Mouse (Mus musculus) liver (tissue): ENCODE measurements around the gene Mus81.
"Not testable (repeated sequence)": the region's sequence is repeated elsewhere in the genome, so short reads cannot be mapped to it uniquely, and the experiment has no call there.

Experiments
- DNase-seq: peaks from one replicate; pipeline ENCODE4 v3.0.0-alpha.2; 2020; ENCODE audit warnings: mixed read lengths

Mus81 gene

DNA sequence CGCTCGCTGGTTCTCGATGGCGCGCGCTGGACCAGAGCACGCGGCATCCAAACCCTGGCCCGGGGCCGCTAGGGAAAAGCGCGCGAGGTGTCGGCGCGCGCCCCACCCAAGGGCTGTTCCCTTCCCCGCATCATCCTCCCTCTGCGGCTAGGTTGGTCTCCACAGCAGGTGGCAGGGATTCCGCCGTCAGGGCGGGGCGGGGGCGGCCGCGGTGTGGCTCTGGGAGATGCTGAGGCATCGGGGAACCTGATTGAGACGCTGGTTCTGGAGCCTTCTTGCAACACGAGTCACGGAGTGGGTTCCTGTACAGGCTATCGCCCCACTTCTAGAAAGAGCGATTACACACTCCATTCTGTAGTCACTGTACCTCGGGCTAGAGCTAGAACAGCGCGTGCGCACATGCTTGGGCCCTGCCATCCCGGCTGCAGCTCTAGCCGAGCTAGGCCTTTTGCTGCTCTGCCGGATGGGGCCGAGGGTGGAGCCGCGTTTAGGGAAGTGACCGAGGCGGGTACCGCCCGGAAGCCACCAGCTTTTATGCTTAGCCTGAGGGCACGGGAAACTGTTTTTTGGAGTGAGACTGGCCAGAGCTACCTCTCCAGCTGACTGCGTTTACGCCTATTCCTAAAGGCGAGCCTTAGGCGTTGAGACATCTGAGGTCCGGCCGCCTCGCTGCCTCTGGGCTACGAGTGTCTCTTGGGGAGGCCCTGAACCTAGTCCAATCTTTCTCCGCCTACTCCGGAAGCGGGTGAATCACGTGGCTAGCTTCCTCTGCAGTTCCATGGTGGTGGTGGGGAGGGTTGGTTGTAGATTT, 2.9 kb upstream of the Mus81 start:
- DNase-seq: peak; percentile 84

GRCm38 (mm10) chr19:5490313-5490897, 2.2 kb upstream of the Mus81 start, which contains the start of gene Cfl1:
Gene Cfl1, plus strand, starts transcription at chr19:5490455.
- peak; percentile 96 for DNase-seq

DNA sequence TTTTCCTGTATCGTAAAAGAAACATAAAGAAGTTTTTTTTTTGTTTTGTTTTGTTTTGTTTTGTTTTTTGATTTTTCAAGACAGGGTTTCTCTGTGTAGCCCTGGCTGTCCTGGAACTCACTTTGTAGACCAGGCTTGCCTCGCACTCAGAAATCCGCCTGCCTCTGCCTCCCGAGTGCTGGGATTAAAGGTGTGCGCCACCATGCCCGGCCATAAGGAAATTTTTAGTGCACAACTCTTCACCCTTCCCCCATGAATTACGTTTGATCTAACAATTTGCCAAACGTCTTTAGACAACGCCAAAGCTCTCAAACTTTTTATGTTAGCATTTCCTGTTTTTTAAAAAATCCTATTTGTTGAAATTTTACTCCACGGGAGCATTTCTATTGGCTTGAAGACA, 1.5 kb upstream of the Mus81 start:
- not testable (repeated sequence) for DNase-seq

GRCm38 (mm10) chr19:5488878-5489571, 823 bp upstream of the Mus81 start:
- peak; percentile 99 for DNase-seq

- DNase-seq: no peak
These were observed 1.4 kb downstream of the Mus81 start for GRCm38 (mm10) chr19:5486771-5487170.

GRCm38 (mm10) chr19:5486286-5486685, 1.9 kb downstream of the Mus81 start:
- DNase-seq: no peak

- no peak for DNase-seq
These were observed 2.4 kb downstream of the Mus81 start for GRCm38 (mm10) chr19:5485821-5486220.

- DNase-seq: no peak
These were observed 2.8 kb downstream of the Mus81 start for GRCm38 (mm10) chr19:5485371-5485770.

GRCm38 (mm10) chr19:5484496-5484895, 3.7 kb downstream of the Mus81 start:
- no peak for DNase-seq

GRCm38 (mm10) chr19:5483386-5484359, 4.5 kb downstream of the Mus81 start:
- no peak for DNase-seq

- DNase-seq: no peak
These were observed 6.8 kb downstream of the Mus81 start for GRCm38 (mm10) chr19:5481398-5481797.

DNA sequence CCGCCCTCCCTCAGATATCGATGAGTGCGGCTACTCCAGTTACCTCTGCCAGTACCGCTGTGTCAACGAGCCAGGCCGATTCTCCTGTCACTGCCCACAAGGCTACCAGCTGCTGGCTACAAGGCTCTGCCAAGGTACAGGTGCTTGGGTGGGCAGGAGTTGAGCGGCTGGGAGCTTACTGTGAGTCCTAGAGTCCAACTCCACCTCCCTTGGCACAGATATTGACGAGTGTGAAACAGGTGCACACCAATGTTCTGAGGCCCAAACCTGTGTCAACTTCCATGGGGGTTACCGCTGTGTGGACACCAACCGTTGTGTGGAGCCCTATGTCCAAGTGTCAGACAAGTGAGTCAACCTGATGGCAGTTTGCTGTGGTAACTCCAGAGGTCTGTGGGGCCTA, 8.2 kb downstream of the Mus81 start:
- no peak for DNase-seq

DNA sequence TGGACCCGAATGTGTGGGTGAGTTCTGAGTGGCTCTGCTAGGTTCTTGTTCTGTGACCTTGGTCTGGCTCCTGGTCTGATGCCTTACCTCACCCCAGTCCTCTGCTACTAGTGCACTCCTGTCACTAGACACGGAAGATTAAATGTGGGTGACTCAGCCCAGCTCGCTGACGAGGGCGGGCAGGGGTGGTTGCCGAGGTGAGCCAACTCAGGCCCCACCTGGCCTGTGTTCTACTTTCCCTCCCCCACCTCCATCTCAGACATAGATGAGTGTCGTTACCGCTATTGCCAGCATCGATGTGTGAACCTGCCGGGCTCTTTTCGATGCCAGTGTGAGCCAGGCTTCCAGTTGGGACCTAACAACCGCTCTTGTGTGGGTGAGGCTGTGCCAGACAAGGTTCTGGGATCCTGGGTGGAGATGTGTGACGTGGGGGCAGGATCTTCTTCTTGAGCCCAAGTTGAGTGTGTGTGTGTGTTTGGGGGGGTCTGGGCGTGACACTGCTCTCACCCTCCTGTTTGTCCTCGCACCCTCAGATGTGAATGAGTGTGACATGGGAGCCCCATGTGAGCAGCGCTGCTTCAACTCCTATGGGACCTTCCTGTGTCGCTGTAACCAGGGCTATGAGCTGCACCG, 10.4 kb downstream of the Mus81 start:
- no peak for DNase-seq

DNA sequence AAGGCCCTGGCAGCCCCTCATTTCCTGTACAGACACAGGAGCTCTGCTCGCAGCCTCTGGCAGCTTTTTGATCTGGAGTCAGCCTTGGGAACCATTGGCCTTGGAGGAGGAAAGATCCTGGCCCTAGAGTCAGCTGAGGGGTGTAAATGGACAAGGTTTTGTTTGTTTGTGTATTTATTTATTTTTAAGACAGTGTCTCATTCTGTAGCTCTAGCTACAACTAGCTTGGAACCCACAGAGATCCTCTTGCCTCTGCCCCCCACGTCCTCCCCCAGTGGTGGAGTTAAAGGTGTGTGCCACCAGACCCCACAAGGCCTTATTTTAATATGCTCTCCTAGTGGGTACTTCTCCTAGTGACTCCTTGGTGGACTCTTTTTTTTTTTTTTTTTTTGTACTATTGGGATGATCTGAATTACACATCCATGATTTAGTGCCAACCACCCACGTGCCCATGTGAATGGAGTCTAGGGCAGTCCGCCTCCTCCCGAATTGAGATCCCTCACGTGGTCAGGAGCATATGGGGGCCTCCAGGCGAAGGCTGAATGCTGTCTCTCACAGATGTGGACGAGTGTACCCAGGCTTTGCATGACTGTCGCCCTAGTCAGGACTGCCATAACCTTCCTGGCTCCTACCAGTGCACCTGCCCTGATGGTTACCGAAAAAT, 11.1 kb downstream of the Mus81 start:
- no peak for DNase-seq

GRCm38 (mm10) chr19:5475069-5475714, 13.0 kb downstream of the Mus81 start:
- DNase-seq: no peak

DNA sequence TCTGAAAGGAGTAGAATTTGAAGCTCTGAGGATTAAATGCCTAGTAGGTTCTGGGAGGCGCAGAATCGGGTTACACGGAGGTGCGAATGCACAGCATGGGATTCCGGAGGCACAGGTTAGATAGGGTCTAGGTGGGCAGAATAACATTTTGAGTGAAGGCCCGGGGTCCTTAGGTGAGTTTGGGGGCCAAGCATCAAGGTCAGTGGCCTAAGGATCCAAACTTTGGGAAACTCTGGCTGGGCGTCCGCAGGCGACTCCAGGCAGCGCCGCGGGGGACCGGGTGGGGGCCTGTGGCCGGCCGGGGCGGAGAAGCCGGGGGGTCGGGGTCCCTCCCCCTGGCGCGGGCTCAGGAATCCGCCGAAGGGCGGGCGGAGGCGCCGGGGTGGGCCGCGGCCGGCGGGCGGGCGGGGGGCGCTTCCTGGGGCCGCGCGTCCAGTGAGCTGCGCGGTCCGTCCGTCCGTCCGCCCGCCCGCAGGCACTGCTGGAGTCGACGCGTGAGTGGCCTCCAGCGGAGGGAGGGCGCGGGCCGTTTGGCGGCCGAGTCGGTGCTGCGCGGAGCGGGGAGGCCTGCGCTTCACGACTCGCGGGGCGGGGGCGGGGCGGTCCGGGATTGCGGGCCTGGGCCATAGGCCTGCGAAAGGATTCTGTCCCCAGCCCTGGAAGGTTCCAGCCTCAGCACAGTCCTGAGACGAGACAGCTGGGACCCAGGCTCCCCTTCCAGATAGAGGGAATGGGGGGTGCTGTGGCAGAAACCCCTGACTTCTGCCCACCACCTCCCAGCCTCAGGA, 13.7 kb downstream of the Mus81 start:
- DNase-seq: peak; percentile 42

DNA sequence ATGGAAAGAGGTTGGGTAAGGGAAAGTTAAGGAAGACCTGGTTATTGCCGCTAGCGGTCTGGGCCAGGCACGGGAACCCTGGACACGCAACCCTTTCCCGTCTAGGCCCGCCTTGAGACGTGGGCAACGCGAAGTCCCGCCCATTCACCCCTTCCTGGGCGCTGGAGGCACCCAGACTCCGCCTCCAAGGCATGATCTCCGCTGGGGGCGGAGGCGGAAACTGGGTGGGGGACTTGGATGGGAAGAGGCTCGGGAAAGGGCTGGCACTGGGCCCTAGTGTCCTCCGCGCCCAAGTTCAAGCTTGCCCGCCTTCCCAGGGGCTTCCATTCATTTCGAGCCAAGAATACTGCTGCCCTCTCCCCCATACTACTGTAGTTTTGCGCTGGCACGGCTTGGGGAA, 14.5 kb downstream of the Mus81 start, which contains the start of gene Efemp2:
TSS of gene Efemp2 (plus strand) at position 235 of the 400 bp plus-strand sequence.
- DNase-seq: peak; percentile 85

GRCm38 (mm10) chr19:5472857-5473256, 15.3 kb downstream of the Mus81 start:
- no peak for DNase-seq

- no peak for DNase-seq
These were observed 16.4 kb downstream of the Mus81 start for GRCm38 (mm10) chr19:5471846-5472245.

DNA sequence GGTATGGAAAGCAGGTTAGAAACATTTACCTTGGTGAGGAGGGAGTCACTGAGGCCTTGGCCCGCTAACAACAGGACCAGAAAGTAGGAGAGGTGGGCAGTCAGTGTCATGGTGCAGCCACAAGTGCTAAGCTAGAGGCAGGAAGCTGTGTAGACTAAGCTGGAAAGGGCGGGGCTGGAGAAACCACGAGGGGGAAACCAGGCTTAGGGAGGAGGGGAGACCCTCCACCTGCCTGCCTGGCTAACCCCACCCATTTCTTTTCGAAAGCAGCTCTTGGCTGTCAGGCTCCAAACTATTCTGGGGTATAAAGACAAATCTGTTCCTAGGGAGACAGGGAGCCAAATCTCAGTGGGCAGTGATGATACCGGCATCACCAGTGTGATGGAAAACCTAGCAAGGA, 19.8 kb downstream of the Mus81 start, which contains the start of gene Ctsw:
TSS of gene Ctsw (minus strand) at position 134 of the 400 bp plus-strand sequence.
- DNase-seq: no peak
